Mouse (Mus musculus) common myeloid progenitor, adult 5-6 weeks (primary cell): ENCODE measurements around the gene Irak4. TPM values are rescaled to one million over a fixed set of nuclear protein-coding genes. Genes with fewer than 3 reads are reported as not detected.

Source experiments
- ATAC-seq: replicated peaks from 2 replicates; pipeline ENCODE4 v1.8.0; 2016; ENCODE audit warnings: low read depth, mild to moderate bottlenecking, moderate TSS enrichment, inconsistent platforms; ENCODE audit not compliant: poor library complexity, severe bottlenecking
- total RNA-seq: library from RNA; stranded (forward); fragments of 200-1000, 187-1606 nt; gene quantifications from 2 replicates; pipeline ENCODE4 v1.2.3, GENCODE M21; 2017

Gene Irak4
- total RNA-seq, 1 experiment from 2014 or later, result 14.1 TPM

- no peak for ATAC-seq
These were observed 15.6 kb downstream of the Irak4 start for GRCm38 (mm10) chr15:94558895-94559656.

GRCm38 (mm10) chr15:94564909-94565308, 21.5 kb downstream of the Irak4 start:
- no peak; the same call in 1 of the 2 replicates for ATAC-seq

DNA sequence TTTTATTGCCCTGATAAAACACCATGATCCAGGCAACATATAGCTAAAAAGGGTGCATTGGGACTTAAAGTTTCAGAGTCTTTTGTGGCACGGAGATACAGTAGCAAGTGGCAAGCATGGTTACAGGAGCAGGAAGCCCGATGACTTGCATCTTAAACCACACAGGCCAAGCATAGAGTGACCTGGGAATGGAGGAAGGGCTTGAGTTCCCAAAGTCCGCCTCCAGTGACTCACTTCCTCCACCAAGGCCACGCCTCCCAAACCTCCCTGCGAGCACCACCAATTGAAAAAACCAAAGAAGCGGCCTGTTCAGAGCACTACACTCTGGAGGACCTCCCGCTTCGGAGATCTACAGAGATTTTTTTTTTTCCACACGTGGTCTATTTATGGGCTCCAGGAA, 22.4 kb downstream of the Irak4 start:
- ATAC-seq, result peak; percentile 100

DNA sequence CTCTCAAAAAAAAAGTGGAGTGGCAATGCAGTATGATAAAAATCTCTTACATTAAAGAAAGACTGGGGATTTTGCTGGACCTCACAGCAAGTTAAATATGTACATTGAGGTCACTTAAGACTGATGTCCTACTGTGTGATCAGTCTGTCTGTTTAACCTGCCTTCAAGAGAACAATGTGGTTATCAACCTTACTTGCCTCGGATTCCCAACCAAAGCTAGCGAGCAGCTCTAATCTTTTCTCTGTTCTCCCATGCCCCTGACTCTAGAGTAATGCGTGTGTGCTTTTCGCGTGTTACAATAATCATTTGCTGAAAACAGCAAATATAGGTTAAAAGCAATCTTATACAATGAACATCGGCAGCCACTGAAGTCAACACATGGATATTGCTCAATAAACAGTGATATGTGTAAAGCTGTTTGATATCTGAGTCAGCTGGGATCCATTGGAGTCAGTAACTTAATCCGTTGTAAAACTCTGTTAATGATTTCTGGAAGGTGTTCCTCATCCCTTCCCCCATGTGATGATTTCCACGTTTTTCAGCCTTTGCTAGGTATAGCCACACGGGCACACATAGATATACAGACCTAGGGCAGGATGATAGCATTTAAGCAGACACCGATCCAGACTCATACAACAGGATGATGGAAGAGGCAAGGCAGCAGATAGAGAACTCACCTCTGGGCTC, 25.2 kb downstream of the Irak4 start:
- ATAC-seq, result no peak

GRCm38 (mm10) chr15:94571501-94571900, 28.1 kb downstream of the Irak4 start:
- ATAC-seq, result no peak

GRCm38 (mm10) chr15:94572746-94573145, 29.3 kb downstream of the Irak4 start:
- no peak for ATAC-seq

- no peak for ATAC-seq
These were observed 31.3 kb downstream of the Irak4 start for GRCm38 (mm10) chr15:94574566-94575268.

DNA sequence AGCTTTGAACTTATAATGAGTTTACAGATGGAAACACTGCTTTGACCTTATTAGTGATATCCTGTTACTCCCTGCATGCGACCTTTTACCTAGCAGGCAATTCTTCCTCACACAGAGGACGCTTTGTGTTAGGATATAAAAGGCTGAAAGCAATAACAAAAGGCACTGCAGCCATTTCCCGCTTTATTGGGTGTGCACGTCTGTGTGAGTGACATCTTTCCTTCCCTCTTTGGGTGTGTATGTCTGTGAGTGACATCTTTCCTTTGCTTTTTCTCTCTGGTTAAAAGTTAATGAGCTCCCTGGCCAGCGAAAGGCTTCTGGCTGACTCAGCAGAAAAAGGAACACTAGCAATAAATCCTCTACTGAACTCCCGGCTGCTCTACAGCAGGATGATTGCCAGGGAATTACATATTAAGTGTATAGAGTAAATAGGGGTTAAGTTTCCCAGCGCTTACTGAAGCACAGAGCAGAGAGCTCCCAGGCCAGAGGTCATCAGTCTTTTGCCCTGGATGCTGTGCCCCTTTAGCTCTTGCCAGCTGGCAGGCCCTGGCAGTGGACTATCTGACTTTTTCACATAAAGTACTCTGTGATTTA, 38.7 kb downstream of the Irak4 start:
- no peak for ATAC-seq

DNA sequence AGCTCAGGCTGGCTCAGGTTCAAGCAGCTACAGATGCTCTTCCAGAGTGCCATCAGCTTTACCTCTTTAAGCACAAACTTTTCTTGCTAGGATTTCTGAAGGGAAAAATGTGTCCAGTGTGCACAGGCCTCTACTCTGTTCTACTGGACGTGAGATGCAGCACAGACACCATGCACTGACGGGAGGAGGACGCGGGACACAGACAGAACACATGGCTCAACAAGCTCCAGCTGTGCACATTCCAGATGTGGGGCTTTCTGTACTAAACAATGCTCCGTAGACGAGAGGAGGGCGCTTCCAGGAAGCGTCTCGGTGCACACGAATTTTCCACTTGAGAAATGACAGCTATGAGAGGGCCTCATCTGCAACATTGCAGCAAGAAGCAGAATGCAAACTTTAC, 39.7 kb downstream of the Irak4 start:
- no peak for ATAC-seq

DNA sequence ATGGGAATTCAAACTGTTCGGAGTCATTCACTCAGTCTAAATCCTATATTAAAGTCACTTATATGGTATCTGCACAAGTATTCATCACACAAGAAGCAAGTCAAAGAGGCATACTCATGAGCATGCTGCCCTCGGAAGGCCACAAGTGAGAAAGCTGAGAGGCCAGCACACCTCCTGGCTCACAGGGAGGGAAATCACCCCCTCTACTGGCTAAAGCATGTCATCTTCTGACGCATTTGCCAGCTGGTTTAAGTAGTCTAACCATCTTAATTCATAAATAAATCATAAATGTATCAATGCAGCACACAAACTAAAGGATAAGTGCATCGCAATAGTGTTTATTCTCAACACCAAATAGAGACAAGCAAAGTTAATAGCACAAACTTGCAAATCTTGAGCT, 41.3 kb downstream of the Irak4 start:
- ATAC-seq, result no peak

GRCm38 (mm10) chr15:94587826-94588715, 44.6 kb downstream of the Irak4 start:
- no peak for ATAC-seq

DNA sequence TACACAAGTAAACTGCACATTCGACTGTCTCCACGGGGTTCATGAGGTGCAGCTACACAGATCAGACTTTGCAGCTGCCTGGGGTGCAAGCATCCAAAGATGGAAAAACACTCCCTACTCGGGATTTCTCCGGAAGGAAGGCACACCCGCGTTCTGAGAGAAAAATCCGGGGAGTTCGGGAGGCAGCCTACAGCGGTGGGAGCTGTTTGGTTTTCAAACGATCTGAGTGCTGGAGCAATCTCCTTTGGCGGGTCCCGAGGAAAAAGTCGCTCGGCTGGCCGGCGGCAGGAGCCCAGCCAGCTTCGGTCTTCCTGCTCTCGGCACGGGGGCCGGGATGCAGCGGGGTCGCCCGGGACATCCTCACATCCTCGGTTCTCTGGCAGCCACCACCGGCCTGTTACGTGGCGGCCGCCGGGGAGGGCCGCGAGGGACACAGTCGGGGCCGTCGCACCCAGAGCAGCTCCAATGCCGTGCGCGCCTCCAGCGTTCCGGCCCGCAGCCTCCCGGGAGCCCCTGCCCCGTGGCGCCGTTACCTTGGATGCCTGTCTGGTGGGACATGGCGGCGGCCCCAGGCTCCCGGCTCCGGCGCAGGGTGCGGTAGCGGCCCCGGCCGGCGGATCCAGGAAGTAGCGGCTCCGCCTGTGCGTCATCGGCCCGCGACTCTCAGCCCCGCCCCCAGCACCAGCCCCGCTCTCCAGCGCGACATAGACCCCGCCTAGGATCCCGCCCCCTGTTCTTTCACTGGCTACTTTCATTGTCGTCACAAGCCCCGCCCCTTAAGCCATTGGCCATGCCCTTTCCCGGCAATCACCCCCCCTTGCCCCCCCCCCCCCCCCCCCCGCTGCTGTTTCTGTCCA, 46.0 kb downstream of the Irak4 start, which contains the start of gene Twf1:
TSS of gene Twf1 (minus strand) at position 671 of the 857 bp plus-strand sequence.
- peak; percentile 97 for ATAC-seq

GRCm38 (mm10) chr15:94590083-94590482, 46.6 kb downstream of the Irak4 start:
- no peak for ATAC-seq

GRCm38 (mm10) chr15:94591356-94591755, 47.9 kb downstream of the Irak4 start:
- ATAC-seq, result peak; percentile 33

DNA sequence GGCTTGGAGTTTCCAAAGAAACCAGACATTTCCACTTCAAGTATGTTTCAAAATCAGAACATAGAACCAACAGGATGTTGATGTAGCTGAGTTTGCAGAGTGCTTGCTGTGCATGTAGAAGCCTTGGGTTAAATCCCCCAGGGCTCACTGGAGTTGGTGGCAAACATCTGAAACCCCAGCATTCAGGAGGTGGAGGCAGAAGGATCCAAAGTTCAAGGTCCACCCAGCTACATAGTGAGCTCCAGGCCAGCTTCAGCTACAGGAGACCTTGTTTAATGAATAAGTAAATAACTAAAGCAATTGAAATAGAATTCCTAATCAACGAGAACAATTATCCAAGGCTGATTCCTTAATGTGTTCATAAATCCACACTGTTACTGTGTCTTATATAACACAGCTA, 50.1 kb downstream of the Irak4 start:
- no peak for ATAC-seq

DNA sequence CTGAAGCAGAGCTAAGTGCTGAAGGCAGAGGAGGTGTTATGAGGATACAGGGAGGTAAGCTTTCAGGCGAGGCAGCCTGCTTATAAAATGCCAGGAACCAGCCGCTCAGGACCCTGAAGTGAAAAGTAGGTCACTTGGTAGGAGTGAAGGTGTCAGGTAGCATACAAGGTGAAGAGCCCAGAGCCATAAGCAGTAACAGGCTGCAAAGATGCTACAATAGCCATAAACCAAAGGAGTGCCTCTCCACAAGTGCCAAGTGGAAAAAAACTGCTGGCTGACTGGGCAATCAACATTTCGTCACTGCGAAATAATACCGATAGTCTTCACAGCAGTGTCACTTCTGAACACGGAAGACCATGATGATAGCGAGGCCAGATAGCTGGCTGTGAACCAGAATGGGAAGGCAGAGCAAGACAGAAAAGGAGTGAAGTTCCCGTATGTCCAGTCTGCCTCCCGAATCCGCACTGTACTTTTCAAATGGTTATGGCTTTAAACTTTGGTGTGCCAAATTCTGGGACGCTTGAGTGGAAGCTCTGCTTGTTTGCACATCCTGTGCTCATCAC, 56.8 kb downstream of the Irak4 start:
- ATAC-seq, result no peak

DNA sequence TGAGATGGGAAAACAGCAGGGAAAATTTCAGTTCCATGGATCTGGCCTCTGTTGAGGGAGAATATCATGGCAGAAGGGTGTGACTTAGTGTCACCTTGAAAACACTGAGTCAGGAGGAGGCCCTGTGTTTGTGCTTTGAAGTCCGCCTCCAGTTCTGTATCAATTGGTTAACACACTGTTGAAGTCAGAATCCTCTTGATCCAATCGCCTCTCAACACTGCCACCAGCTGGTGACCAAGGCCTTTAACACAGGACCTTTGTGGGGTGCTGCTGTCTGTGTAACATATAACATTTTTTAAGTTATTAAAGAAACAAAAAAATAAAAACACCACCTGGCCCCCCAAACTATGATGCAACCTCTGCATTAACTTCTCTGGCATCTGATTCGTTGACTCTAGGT, 57.9 kb downstream of the Irak4 start:
- ATAC-seq, result peak; percentile 97

GRCm38 (mm10) chr15:94602441-94602840, 59.0 kb downstream of the Irak4 start:
- ATAC-seq, result no peak
